Mouse (Mus musculus) CH12F3 (cell line): ENCODE results near the gene Stk11ip.

Experiments
- in situ Hi-C: fragments of 300-500 bp; cut with MboI; formaldehyde crosslinking; loops from 2 replicates; pipeline ENCODE4 v1.14.3; 2020; ENCODE audit warnings: low sequenced_read_pairs

Stk11ip gene

DNA sequence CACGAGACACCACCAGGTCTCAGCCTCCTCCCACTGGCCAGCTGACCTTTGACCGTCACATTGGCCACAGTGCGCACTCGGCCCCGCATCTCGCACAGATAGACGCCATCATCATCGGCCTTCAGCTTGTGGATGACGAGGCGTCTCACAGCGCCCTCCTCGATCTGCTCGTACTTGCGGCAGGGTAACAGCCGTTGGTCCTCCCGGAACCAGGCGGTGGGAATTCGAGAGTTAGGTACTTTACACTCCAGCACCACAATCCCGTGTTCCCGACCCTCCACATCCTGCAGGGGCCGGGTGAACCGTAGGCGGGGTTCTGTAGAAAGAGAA, 17.7 kb upstream of the Stk11ip start:
- in situ Hi-C loops: no loop called here

DNA sequence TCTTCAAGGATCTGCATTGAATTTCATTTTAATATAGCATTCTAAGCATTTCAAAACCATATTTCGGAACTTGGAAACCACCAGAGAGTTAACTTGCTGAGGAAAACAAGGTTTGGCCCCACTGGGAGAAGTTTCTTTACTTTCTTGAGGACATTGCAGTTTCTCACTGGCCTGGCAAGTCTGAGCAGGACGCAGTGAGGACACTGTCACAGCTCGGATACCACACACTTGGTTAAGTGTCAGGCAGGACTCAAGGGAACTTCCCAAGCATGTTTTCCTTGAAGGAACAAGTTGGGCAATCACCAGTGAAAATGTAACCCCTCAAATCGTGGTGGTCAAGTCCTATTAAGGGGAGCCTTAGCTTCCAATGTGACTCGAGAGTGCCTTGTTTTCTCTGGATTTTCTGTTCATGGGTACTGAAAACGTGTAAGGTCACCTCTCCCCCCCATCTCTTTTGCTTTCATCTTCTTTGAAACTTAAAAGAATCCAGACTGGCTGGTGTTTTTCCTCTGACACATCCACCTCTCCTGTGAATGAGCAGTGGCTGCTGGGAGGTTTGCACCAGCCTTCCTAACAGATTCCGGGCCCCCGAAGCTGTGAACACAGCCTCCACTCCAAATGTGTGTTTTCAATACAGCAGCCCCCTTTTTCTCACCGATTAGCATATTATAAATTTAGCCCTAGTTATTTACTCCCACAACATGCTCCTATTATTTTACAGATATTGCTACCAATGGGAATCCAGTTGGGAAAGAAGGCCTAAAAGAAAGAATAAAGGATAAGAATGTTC, 16.9 kb upstream of the Stk11ip start:
- in situ Hi-C loops: no loop called here

DNA sequence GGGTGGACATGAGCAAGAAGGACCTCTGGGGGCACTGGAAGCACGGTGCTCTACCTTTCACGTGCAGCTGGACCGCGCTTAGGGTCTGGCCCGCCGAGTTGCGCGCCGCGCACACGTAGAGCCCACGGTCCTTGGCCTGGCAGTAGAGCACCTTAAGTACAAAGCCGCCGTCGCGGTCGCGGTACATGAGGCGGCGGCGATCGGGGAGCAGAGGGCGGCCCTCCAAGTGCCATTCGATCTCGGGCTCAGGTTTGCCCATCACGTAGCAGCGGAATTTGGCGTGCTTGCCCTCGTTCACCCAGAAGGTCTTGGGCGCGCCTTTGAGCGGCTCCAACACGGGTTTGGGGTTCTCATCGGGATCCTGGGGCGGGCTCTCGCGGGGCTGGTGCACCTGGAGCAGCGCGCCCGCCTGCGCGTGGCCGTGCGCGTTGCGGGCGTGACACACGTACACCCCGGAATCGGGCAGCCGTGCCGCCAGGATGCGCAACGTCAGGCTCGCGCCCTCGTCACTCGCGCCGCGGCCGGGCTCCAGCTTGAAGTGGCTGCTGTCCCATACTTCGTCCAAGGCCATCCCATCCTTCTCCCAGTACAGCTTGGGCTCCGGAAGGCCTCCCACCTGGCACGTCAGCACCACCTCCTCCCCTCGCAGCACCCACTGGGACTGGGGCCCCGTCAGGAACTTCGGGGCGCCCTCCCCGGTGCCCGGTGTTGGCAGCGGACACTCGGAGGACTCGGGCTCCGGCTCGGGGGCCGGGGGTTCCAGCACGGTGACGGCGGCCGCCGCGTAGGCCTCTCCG, 16.0 kb upstream of the Stk11ip start:
- in situ Hi-C loops: no loop called here

DNA sequence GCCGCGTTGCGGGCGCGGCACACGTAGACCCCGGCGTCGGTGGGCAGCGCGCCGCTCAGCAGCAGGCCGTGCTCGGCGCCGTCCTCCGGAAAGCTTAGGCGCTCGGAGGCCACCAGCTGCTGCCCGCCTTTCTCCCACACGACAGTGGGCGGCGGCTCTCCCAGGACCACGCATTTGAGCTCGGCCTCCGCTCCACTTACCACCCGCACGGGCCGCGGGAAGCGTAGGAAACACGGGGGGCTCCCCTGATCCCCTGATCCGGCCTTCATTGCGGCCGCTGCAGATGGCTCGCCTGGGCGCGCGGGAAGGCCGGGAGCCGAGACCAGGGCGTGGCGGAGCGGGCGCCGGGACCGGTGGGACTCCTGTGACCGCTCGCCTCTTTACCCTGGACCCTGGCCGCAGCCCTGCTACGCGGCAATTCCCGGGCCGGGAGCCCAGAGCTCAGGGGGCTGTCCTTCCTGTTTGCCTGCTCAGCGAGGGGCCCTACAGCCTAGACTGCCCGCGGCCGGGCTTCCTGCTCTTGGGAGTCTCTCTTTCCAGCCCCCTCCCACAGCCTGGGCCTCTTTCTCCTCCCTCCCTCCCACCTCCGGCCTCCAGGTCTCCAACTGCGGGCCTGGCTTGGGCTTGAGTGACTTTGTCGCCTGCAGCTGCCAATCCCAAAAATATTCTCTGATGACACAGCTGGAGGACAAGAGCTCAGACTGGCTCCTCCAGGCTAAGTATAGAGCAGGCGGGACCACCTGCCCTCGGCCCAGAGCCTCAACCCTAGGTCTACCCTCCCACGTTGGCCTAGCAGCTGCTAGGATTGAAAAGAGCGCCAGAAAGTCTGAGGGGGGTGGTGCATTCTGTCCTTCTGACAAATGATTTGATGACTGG, 15.1 kb upstream of the Stk11ip start, which contains the start of gene Obsl1:
Gene Obsl1 (minus strand): TSS at position 497 of the 876 bp plus-strand sequence.
- in situ Hi-C loops: no loop called here

DNA sequence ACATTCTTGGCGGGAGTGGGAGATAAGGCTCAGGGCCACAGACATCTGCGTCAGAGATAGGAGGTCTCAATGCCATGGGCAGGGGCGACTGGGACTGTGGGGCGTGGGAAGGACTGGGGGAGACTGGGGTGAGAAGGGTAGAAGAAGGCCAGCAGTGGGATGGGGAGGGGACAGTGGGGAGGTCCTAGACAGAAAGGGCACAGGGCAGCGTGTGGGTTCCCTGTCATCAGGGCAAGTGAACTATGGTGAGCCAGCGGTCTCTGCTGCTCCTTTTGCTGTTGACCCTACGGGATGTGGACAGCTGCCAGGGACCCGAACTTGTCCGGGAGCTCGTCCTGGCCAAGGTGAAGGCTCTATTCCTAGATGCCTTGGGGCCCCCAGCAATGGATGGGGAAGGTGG, 14.3 kb upstream of the Stk11ip start, which contains the start of gene Inha:
Gene Inha (plus strand): TSS at position 72 of the 400 bp plus-strand sequence.
- in situ Hi-C loops: no loop called here

GRCm38 (mm10) chr1:75509586-75509985, 11.7 kb upstream of the Stk11ip start:
- in situ Hi-C loops: no loop called here

- in situ Hi-C loops: no loop called here
Measured at GRCm38 (mm10) chr1:75510154-75510553, 11.2 kb upstream of the Stk11ip start.

- in situ Hi-C loops: no loop called here
Measured at GRCm38 (mm10) chr1:75511437-75512210, 9.7 kb upstream of the Stk11ip start.

DNA sequence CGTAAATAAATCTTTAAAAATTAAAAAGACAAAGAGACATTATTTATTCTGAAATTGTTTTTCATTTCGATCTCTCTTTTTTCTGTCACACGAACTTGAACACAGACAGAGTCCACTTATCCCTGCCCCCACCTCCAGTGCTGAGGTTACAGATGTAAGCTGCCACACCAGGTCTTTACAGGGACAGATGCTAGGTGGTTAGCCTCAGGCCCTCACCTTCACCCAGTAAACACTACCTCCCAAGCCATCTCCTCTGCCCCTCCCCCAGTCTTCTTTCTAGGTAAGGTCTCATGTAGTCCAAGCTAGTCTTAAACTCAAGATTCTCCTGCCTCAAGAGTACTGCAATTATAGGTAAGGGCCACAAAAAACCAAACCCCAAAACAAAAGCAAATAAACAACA, 8.8 kb upstream of the Stk11ip start:
- in situ Hi-C loops: no loop called here

DNA sequence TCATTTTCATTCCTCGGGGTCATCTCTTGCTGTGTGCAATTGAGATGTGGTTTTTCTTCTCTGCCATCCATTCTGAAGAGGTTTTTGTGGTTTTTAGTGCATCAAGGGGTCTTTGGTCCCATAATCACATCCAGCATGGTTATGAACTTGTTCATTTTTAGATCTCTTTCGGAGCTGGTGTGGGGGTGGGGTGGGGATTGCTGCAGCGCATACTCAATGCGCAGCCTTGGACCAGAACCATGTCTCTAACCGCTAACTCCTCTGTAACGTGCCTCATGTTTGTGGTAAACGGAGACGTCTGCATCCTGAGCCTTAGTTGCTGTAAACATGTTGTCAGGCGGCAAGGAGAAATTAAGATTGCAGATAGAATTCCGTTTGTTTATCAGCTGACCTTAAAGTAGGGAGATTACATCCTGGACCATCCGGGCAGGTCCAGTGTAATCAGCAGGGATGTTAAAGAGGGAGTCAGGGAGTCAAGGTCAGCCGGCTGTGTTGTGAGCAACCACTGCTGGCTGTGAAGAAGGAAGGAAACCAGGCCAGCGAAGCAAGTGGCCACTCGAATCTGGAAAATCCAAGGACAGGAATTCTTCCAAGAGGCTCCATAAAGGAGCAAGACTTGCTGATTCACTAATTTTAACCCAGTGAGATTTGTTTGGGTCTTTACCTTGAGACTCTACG, 4.5 kb upstream of the Stk11ip start:
- in situ Hi-C loops: no loop called here

DNA sequence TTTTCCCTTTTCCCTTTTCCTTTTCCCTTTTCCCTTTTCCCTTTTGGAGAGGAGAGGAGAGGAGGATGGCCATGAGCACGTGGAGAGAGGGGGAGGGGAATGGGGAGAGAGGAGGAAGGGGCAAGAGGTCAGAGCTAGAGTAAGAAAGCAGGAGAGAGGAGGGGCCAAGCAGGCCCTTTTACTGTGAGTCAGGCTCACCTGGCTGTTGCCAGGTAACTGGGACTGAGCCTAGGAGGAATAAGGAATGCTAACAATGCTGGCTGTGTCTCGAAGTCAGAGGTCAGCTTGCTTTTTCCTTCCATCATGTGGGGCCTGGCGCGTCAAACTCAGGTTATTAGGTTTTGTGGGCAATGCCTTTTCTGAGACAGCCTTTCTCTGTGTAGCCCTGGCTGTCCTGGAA, 3.3 kb upstream of the Stk11ip start:
- in situ Hi-C loops: no loop called here

GRCm38 (mm10) chr1:75518427-75518826, 2.9 kb upstream of the Stk11ip start:
- in situ Hi-C loops: no loop called here

- in situ Hi-C loops: no loop called here
Measured at GRCm38 (mm10) chr1:75519576-75519975, 1.8 kb upstream of the Stk11ip start.

- in situ Hi-C loops: no loop called here
Measured at GRCm38 (mm10) chr1:75524679-75525078, 3.4 kb downstream of the Stk11ip start.

DNA sequence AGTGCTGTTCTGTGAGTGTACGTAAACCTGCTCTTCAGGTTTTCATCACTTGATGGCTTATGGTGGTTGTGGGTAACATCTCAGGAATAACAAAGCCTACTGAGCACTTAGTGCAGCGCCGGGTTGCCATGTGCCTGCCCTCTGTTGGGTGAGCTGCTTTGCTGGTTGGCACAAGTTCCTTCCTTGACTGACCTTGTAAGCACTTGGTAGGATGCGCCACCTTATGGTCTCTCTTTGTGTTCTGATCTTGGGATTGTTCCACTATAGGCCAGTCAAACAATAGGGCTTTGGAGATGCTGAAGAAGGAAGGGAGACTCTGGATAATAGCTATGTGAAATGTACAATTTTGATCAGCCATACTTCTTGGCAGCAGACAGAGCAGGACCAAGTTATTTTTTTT, 9.2 kb downstream of the Stk11ip start:
- in situ Hi-C loops: no loop called here

DNA sequence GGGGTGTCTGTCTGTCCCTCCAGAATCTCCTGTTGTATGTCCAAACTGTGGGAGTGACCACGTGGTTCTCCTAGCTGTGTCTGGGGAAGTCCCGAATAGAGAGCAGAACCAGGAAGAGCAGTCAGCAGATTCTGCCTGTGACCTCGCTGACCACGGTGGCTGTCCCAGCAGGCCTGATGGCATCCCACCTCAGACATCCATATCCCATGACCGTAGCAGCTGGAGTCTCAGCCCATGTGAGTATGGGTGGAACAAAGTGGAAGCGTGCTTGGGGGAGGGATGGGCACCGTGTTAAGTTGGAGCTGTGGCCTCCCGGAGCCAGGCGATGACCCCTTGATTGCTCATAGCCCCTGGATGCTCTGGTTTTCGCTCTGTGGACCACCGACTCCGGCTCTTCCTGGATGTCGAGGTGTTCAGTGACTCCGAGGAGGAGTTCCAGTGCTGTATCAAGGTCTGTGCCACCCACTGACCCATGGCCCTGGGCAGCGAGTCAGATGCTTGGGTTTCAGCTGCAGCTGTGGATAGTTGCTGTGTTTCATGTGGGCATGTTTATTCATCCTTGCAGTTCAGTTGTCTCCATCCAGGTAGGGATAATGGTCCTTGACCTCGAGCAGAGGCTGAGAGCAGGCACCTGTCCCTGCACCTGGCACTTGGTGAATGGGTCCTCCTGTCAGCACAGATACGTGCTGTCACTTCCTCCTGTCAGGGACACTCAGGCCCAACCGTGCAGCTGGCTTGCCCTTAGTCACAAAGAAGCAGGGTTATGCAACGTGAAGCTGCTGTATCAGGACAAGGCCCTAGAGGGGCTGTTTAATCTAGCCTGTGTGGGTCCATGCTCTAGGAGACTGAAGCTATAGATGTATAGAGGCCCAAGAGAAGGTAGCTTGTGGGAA, 11.2 kb downstream of the Stk11ip start:
- in situ Hi-C loops: no loop called here

- in situ Hi-C loops: no loop called here
Measured at GRCm38 (mm10) chr1:75533325-75534252, 12.3 kb downstream of the Stk11ip start.

GRCm38 (mm10) chr1:75537587-75537986, 16.3 kb downstream of the Stk11ip start:
- in situ Hi-C loops: no loop called here
